Mouse (Mus musculus) gastrocnemius, adult 8-10 months (tissue): Measurements from ENCODE around the gene Mgat4b. TPM values are rescaled to one million over a fixed set of nuclear protein-coding genes. Genes with fewer than 3 reads are reported as not detected.

Experiments
- DNase-seq, 2 experiments: peaks; one replicate each; pipeline ENCODE4 v3.0.0; 2022; ENCODE audit warnings: low spot score in 2 of 2
- total RNA-seq, 4 experiments: library from RNA; stranded (reverse); gene quantifications; 2 replicates each; pipeline ENCODE4 v1.2.4; 2022

Mgat4b gene
- total RNA-seq, 4 experiments from 2014 or later: 40.4 to 49.2 (median 44.9) TPM

DNA sequence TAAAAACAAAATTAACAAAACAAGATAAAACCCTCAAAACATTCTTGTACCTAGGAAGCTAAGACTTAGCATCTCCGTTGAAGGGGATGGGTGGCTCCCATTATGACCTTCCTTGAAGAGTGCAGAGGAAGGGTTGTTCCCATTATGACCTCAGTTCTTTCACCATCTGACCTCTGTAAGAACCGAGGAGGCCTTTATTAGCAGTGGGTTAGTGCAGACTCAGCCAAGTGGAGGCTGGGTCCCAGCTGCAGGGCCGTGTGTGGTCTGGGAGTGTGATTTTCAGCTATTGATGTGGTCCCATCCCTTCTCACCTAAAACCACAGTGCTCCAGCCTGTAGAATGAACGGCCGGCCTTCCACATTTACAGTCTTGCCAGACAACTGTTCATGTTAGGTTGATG is 34.6 kb downstream of the Mgat4b start:
- no peak for DNase-seq

DNA sequence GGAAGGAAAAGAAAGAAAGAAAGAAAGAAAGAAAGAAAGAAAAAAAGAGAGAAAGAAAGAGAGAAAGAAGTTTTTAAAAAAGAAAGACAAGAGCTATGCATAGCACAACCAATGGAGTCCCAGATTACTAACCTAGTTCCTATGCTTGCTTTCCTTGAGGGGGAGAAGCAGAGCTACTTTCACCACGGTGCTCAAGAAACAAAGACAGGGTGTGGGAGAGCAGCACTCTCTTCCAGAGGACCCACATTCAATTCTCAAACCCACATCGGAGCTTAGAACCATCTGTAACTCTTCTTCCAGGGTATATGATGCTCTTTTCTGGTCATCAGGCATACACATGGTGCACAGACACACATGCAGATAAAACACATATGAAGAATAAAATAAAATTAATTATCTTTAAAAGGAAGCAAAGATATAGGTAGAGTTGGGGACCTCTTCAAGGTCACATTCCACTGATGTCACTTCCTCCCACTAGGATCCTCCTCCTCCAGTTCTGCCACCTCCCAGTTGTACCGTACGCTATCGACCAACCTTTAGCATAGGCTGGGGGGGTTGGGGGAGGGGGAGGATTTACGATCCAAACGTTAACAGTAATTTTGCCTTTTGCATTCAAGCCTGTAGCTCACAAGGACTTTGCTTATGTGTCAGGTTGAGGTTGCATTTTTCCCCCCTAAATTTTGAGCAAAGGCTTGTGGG is 37.9 kb downstream of the Mgat4b start:
- DNase-seq: no peak

DNA sequence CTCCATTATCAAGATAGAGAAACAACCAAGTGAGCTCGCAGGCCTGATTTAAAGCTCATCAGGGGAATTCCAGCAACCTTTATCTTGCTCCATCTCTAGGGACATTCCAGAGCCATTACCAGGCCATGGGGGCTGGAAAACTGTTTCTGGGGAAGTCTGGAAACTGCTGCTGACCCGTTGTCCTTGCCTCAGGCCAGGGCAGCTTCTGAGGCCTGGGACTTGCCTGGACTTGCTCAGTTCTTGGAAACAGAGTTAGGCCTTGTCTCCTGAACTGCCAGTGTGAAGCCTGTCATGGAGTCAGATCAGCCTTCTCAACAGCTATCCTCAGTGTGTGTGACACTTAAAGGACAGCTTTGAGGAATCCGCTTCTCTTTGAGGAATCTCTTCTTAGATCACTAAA is 41.5 kb downstream of the Mgat4b start:
- DNase-seq: no peak

DNA sequence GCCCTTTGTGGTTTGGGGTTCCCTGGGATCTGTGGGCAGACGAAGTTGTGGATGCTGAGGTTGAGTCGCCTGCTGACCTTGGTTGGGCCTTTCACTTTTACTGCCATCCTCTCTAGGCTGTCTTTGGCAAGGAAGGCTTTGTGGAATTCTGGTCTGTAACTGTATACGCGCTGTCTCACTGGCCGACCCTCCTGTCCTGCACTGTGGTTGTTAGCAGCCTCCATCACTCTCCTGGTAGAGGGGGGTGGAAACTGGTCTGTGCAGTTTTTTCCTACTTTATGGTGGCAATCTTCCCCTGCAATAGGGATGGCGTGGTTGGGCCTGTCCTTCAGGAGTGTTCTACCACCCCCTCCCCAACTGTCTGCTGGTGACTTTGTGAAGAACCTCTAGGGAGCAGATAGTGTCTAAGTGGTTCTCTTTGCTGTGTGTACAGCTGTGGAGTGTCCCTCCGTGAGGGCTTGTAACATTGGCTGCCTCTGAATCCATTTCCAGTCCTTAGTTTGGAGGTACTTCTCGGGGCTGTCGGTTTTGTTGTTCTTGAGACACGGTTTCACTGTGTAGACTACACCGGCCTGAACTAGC is 42.1 kb downstream of the Mgat4b start:
- DNase-seq: no peak

DNA sequence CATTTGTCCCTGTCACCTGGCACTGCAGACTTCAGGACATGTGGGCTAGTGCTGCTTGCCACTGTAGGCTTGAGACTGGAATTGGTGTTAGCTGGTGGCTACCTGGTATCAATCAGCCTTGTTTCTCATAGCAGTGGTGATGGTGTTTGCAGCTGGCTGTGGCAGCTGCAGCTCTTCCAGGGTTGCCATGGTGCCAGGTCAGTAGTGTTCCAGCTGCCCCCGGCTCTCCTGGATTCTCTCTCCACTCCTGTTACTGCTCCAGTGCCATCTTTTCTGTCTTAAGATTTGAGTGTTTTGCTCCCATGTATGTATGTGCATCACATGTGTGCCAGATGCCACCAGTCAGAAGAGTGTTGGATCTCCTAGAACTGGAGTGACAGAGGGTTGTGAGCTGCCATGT is 42.7 kb downstream of the Mgat4b start:
- no peak for DNase-seq

DNA sequence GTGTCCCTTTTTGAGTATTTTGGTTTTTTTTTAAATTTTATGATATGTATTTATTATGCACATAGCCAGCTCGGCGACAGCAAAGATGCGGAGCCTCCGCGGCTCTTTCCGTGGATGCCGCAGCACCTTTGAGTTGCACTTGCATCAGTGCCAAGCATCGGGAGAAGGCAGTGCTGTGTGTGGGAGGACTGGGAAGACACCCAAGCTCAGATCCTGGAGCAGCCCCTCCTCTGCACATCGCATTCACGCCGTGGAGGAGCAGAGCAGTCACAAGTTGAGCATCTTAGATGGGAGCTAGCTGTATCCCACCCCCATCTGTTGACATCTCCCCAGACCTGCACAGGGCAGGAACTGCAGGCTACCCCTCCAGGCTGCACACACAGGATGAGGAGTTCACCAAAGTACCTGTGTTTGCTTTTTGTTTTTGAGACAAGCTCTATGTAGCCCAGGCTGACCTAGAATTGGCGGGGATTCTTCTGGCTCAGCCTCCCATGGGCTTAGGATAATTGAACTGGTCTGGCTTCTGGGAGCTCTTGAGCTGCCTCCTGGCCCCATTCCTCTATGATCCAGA is 43.4 kb downstream of the Mgat4b start:
- DNase-seq: no peak

DNA sequence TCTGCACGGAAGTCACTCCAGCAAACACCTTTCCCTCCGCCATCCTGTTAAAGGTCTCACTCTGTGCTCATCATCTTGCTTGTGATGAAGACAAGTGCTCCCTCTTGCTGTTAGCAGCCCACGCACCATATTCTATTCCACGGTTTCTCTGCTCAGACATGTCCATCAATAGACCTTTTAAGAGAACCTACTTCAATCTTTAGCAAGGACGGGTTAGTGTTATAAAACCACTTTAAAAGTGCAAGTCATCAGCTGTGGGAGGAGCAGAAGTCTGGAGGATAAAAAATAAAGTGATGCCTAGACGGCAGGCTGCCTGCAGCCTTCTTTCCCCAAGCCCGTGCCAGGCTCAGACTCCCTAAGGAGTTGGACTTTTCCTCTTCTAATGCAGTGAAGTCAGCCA is 45.9 kb downstream of the Mgat4b start:
- DNase-seq: no peak

DNA sequence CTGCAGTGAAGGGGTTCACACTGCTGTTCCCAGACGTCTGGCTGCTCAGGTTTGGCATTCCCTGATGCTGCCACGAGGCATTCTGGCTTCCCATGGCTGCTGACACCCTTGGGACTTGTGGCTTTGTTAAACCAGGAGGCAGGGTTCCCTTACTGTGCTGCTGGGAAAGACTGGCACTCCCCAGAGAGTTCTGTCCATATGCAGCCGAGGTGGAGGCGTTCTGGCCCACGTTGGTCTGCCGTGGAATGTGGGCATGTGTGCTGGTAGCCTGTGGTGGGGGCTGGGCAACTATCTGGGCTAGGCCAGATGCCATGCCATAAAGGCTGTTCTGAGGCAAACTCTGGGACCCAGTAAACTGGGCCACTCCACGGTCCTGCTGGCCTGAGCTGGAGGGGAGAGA is 47.6 kb downstream of the Mgat4b start:
- no peak for DNase-seq

DNA sequence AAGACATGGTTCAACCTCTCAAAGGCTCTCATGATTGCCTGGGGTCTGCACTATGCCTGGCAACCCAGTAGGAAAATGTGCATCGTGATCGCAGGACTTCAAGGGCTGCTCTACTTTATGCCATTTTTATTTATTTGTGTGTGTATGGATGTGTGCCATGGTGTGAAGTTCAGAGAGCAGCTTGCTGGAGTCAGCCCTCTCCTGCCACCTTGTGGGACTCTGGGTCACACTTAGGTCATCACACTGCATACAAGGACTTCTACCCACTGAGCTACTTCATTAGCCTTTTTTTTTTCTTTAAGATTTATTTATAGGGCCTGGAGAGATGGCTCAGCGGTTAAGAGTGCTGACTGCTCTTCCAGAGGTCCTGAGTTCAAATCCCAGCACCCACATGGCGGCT is 51.3 kb downstream of the Mgat4b start:
- DNase-seq: no peak

DNA sequence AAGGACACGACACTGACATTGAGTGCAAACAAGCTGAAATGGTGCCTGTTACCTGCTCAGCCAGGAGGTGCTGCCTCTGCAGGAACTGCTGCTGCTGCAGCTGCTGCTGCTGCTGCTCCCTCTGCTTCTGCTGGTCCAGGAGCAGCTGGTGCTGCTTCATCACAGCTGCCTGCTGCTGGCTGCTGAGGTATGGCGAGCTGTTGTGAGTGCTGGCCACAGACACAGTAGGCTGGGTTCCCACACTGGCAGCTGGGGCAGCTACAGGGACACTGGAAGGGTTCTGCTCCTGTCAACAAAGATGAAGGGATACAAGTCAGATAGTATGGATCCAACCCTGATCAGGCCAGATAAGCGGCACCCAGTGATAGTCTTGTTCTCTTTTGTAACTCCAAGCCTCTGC is 52.5 kb downstream of the Mgat4b start:
- no peak for DNase-seq

DNA sequence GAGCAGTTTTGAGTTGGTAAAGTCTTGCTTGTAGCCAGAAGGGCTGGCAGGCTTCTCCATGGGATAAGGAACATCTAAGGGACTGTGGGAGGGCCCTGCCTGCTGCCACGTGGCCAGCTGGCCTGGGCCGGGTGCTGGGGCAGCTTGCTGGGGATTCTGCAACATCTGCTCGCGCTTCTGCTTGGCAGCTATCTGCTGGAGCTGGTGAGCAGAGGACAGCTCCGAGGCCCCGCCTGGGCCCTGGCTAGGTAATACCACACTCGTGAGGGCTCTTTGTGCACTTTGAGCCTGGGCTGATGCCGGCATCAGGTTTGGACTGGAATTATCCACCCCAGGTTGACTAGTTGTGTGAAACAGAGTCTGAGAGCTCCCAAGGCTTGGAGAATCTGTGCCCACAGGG is 55.2 kb downstream of the Mgat4b start:
- DNase-seq: peak in 1 of 2 experiments; percentile 44

DNA sequence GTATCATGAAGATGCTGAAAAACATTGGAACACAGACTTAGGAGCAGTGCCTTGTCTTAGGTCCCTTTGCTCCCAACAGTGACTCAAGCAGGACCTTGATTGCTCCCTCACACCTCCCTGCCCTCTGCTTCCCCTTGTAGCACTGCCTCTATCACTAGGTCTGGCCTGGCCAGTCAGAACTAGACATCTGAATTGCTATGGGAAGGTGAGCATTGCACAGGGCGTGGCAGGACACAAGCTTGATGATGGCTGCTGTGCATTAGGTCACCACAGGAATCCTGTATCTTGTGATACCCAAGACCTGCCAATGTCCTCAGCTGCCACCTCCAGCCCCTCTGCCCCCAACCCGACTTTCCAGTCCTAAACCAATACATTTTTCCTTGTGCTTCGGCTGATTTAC is 56.3 kb downstream of the Mgat4b start:
- DNase-seq: no peak

DNA sequence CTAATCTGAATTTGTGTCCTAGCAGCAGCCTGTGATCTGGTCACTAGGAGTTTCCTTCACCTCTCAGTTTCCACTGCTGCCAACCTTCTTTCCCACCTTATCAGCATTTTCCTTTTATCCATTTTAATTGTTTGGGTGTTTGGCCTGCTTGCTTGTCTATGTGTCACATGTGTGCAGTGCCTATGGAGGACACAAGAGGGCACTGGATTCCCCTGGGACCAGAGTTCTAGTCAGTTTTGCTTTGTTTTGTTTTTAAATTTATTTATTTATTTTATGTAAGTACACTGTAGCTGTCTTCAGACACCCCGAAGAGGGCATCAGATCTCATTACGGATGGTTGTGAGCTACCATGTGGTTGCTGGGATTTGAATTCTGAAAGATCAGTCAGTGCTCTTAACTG is 58.5 kb downstream of the Mgat4b start:
- no peak for DNase-seq

DNA sequence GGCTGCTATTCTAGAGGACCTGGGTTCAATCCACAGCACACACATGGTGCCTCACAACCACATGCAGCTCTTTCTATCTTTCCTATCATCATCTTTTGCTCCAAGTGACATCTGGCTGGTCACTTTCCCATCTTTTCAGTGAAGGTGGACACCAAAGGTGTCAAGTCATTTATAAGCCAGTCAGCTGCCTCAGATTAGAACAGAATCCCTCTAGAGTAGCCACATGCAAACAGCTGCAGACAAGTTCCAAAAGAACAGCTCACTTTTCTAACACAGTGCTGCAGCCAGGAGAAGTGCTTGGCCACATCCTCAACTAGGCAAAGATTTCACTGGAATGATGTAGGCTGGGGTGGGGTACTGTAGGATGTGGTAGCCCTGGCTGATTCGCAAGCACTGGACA is 59.2 kb downstream of the Mgat4b start:
- no peak for DNase-seq

DNA sequence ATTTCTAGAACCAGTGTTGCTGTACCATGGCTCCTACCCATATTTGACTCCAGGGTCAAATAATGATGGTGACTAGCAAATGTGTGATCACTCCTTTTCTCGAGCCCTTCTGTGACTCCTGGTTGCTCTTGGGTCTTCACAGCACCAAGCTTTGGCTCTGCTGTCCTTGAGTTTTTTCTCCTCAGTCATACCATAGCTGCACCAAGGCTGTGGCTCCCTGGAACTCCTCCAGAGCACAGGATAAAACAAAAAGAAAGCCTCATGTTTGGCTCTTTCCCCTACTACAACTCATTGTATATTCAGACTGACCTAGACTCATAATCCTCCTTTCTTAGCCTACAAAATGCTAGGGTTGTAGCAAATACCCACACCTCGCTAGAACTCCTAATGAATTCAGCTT is 62.1 kb downstream of the Mgat4b start:
- no peak for DNase-seq

DNA sequence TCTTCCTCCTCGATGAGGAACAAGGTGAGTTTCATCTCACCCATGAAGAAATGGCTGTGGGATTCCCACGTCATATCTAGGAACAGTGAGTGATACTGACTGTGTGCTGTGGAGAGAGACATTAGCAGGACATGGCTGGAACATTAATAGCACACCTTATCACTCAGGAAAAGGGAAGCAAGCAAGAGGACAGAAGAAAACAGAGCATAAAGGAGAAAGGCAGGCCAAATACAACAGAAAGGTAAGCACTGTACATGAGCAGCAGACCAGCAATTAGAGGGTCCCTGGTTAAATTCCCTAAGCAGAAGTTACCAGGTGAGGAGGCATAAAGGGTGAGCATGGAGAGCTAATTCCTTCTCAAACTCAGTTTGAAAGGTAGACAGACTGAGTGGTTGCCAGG is 64.4 kb downstream of the Mgat4b start:
- no peak for DNase-seq

DNA sequence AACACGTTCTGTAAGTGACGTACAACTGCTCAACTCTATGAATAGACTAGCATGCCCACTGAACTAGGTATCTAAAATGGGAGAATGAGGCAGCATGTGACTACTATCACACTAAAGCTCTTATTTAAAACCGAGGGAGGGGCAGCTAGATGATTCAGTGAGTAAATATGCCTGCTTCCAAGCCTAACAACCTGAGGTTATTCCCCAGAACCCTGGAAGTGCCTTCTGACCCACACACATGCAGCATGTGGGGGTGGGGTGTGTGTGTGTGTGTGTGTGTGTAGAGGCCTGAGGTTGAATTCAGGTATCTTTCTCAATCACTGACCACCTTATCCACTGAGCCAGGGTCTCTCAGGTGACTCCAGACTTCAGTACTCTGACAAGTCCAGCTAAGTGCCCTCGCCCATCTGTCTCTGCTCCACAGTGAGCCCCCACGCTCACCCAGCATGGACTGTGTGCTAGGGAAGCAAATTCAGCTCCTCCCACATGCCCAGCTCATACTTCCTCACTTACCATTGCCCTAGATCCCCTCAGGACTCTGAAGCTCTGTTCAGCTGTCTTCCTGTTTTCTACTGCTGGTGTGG is 65.0 kb downstream of the Mgat4b start:
- DNase-seq: no peak

DNA sequence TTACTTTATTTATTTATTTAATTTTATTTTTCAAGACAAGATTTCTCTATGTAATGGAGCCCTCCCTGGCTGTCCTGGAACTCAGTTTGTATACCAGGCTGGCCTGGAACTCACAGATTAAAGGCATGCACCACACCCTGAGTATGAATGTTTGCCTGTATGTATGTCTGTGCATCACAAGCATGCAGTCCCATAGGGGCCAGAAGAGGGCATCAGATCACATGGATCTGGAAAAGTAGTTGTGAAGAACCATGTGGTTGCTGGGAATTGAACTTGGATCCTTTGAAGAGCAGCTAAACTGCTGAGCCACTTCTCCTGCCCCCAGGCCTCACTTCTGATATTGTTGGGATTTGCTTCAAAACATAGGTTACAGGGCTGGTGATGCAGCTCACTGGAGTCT is 66.3 kb downstream of the Mgat4b start:
- no peak for DNase-seq

DNA sequence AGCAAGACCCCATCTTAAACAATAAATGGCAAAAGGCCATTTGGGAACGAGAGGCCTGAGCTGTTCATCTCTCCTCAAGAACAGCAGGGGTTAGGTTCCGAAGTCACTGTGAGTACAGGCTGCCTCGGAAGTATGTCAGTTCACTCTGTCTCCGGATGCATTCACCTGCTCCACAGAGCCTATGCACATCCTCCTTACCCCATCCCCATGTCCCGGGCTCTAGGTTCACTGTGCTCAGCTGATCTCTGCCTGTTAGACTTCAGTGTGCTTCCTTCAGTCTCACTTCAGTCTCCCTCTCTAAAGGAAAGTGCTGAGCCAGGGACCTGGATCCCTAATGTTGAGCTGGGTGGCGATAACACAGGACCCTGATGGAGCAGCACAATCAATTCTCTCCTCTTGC is 67.0 kb downstream of the Mgat4b start:
- DNase-seq: no peak

DNA sequence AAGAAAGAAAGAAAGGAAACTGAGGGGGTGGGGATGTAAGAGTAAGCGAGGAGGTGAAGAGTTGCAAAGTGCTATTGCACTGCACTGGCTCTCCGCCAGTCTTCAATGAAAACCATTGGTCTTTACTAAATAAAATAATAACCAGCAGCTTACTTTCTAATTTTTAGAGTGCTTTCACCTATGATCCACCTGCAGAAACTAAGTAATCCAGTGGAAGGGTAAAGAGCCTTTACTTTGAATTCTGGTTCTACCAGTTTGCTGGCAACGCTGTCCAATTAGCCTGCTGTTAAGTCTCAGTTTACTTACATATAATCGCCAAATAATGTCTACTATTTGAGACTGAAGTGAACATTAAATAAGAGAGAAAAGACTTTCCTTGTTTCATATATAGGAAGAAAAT is 68.3 kb downstream of the Mgat4b start:
- DNase-seq: no peak

DNA sequence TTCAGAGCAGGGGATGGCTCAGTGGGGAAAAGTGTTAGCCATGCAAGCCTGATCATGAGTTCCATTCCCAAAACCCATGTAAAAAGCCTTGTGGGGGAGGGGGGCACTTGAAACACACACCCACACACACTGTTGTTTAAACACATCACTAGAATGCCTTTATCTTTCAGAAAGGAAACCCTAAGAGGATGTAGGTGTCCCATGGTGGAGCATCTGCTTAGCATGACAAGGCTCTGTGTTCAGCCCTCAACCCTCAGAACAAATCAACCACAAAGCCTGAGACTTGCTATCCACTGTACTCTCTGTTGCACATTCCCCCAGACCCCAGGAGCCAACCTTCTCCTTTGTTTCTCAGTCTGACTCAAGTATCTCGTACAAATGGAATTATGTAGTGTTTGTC is 69.4 kb downstream of the Mgat4b start:
- no peak for DNase-seq
